Mouse (Mus musculus) inflammation-experienced regulatory T-cells, adult 6 months (primary cell): ENCODE data around the gene Tmem9b. TPM values are rescaled to one million over a fixed set of nuclear protein-coding genes. Genes with fewer than 3 reads are reported as not detected.

Experiments used
- ATAC-seq: one replicate; pipeline ENCODE4 v1.8.0; 2017
- polyA plus RNA-seq, 3 experiments: library from polyadenylated mRNA; unstranded; fragments of 100-300 nt; shearing (Covaris generic); gene quantifications; one replicate each; pipeline ENCODE4 v1.2.1; 2017

Gene Tmem9b
- polyA plus RNA-seq: 100 to 1,000 TPM; 103 to 142 (median 121) TPM

DNA sequence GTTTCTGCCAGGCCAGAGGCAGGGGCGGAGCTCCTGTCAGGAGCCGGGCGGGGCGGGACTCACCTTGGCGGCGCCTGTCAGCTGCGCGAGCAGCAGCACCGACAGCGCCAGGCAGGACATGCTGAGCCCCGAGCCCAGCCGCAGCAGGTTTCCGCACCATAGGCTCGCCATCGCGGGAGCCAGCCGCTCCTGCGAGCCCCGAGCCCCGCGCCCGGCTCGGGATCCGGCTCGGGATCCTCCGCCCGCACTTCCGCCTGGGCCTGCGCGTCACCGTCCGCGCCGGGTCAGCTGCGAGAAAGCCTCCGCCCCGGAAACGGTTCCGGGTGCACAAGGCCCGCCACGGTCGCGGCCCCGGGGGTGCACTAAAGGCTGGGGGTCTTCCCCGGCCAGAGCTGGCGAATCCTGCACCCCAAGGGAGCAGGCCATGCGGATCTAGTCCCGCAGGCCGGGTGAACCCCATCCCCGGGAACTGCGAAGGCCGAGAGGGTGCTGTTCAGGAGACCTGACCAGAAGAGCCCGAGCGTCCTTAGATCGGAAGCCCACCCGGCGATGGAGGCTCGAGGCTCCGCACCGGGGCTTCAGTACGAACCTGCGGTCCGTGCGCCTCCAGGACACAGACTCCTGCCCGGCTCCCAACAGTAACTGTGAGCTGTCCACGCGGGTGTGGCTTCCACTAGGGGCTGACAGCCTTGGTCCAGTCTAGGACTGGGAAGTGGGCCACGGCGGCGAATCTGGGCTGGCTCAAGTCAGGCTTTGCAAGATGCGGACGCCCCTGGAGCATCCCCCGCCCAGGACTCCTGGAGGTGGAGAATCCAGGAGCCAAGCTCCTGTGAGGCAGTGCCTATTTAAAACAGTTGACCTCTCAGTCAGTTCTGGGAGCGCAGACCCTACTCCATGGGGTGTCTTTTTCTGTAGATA is at the start of gene Tmem9b:
Tmem9b (minus strand) TSS at position 868 of the 918 bp plus-strand sequence.
- ATAC-seq: peak; percentile 91

DNA sequence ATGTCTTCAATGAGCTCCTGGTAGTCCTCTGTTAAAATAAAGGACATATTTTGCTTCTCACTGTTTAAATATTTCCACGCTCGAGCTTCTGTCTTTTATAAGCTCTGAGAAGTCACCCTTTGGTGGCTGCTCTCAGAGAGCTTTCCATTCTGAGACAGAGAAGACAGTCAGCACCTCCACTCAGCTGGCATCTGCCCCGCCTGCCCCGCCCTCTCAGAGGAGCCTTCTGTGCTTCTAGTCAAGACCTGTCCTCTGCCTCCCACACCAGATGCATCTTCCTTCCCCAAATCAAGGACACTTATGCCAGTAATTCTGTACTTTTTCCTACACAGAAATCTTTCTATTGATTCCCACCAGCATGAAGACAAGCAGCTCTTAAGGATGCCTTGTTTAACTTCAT is 48.0 kb upstream of the Tmem9b start:
- no peak for ATAC-seq

DNA sequence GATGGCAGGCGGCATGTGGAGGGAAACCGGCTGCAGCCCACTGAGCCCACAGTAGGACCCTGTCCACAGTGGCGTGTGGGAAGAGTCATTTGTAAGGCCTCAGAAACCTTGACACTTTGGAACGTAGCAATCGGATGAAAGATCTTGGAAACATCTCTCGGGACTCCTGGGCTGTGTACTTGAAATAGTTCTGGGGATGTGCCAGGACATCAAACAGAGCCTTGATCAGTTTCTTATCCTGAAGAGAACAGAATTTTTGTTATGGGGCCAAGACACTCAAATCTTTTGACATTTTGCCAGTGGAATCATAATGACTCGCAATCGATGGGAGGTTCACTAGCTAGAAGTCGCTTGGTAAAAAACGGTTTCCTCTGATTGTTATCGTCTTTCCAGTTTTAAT is 46.5 kb upstream of the Tmem9b start:
- no peak for ATAC-seq

DNA sequence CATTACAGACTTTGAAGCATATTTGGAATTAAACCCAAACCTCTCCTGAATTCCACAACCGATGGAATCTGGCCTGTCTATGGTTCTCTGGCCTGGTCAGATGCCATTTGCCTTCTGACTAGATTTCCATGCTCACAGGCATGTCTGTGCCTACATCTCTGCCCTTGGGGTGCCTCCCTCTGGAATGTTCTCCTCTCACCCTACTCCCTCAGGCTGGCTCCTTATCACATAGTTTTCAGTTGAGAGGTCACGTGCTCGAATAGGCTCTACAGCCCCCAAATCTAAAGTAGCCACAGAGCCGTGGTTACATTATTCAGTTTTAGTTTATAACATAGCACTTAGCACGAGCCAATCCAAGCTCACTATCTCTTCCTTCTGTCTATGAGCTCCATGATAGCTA is 42.9 kb upstream of the Tmem9b start:
- no peak for ATAC-seq

DNA sequence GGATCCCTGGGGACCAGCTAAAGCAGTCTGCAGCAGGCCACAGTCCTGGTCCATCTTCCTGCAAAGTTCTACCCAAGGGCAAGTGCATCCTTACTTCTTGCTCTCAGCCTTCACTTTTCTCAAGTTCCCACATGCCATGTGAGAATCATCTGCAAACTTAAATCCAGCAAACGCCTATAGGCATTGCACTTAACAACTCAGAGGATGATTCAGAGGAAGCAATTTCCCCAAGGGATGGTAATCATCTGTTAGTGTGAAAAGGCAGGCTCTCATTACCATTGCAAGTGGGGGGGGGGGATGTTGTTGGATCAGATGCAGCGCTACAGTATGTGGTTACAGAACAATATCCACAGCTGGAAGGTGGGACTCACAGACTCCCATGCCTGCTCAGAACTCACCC is 41.9 kb upstream of the Tmem9b start:
- ATAC-seq: no peak

DNA sequence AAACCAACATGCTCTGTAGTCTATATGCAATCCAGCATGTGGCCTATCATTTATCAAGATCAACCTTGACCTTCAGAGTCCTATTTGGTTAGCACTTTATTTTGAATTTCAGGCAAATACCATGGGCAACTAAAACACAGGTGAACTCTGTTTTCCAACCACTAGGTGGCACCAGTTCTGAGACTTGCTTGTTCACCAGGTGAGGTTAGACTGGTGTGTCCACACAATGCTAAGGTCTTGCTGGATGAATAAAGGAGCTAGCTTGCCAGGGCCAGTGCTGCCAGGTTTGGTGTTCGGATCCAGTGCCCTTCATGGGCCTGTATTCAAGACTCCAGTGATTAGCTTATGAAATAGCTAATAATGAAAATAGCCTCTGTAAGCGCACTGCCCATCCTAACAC is 40.1 kb upstream of the Tmem9b start:
- peak; percentile 75 for ATAC-seq

DNA sequence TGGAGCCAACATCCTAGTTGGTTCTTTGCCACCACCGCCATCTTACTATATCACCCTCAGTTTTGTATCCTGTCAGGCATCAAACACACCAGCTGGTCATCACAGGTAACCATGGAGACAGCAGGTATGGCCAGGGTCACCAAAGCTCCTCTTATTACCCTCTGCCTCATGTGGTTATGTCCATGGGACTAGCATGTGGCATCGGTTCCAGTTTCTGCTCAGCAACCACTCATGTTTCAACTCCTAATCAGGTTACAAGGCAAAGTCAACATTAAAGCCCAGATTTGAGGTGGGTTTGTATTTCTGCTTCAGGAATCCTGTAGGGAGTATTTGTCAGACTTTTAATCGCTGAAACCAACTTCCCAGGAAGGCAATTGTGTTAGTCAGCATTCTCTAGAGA is 38.1 kb upstream of the Tmem9b start:
- no peak for ATAC-seq

DNA sequence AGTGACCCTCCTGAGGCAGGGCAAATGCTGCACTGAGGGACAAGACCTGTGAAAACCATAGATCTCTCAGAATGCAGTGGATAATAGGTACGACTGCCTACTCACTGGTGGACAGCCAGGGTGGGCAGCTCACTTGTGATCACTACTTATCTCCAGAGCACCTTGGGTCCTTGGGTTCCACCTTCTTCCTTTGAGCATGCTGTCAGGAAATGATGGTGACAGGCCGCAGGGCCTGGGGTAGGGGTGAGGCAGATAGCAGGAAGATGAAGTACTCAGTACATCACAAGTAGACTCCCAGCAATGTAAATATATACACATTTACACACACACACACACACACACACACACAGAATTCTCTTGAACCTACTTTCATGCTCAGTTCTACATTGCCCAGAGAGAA is 35.2 kb upstream of the Tmem9b start:
- ATAC-seq: no peak

DNA sequence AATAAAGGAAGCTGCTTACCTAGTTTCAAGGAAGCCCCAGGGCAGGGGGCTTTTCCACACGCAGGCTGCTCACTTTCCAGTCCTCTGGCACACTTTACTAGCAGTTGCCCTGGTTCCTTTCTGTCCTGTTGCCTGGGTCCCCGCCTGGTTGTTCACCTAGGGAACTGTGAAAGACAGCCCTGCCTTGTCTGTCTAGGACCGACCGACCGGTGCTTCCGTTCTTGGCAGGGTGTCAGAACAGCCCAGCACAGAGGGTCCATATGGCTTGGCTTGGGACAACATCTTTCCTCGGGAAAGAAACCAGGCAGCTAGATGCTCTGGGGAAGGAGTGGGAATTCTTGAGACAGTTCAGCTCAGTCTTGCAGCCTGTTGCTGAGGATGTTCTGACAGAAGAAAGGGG is 30.6 kb upstream of the Tmem9b start:
- no peak for ATAC-seq

DNA sequence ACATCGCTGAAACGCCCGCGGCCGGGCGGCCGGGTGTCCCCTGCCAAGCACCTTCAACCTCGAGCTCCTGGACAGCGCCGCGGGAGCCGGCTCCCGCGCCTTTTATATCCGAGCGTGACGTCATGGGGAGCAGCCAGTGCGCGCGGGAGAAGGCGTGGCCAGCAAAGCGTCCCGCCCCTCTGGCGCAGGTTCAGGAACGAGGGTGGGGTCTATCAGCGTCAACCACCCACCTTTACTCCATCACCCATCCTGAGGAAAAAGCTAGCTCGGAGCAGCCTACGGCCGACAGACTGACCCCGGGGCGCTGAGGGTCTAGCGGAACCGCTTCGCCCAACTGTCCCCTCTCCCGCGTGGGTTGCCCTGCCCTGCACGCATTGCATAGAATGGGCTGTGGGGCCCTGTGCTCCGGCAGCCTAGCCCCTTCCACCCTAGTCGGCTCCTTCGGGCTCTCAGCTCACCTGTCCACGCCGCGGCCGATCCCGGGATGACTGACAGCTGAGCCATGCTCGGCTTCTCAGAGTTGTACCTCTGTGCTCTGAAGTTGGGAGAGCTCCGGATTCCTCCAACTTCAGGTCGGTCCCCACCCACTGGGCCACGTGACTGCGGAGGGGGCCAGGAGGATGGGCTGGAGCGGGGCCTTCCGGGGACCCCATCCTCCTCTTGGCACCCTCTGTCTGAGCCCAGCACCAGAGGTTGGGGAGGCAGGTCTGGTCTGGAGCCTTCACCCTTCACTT is 29.0 kb upstream of the Tmem9b start, which contains the start of gene Nrip3:
Nrip3 (minus strand) TSS at position 556 of the 734 bp plus-strand sequence.
- peak; percentile 75 for ATAC-seq

DNA sequence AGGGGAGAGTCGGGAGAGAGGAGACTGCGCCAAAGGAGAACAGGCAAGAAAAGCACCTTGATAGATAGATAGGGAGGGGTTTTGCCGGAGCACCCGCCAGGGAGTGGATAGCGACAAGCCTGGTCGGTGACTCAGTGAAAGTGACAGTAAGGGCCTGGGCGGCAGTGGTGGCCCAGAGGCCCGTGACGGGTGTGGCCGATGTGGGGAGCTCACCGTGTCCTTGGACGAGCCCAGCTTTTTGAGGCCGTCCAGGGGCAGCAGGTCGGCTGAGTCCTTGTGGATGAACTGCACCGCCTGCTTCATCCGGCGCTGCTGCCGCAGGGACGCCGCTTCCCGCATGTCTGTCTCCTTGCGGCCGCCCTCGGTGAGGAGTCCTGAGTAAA is 28.4 kb upstream of the Tmem9b start:
- peak; percentile 47 for ATAC-seq

DNA sequence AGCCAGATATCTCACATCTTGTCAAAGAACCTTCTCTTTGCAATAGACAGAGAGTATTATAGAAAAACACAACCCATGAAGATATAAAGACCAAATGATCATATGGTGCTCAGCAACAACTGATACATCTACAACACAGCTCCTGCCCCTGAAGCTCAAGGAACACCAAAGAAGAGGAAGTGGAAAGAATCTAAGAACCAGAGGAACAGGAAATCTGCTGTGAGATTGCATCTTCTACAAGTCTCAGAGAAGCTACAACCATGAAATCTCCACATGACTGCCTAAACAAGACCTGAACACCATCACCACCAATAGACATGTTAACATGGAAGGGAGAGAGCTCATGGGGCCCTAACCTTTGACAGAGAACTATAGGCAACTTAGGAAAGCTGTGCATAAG is 19.6 kb upstream of the Tmem9b start:
- ATAC-seq: no peak

DNA sequence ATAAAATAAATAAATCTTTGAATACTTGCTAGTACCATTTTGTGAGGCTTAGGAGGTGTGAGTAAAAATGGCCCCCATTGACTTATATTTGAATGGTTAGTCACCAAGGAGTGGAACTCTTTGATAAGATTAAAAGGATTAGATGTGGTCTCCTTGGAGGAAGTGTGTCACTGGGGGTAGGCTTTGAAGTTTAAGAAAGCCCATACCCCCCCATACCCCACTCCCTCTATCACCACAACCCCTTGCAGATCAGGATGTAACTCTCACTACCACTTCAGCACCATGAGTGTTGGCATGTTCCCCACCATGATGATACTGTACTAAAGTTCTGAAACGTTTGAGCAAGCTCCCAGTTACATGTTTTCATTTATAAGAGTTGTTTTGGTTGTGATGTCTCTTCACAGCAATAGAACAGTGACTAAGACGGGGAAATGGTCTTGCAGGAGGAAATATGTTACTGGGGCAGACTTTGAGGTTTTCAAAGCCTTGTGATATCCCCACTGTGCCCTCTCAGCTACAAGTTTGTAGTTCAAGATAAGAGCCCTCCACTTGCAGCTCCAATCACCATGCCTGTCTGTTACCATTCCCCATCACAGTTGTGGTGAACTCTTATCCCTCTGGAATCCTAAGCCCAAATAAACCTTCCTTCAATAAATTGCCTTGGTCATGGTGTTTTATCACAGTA is 16.2 kb upstream of the Tmem9b start:
- no peak for ATAC-seq

DNA sequence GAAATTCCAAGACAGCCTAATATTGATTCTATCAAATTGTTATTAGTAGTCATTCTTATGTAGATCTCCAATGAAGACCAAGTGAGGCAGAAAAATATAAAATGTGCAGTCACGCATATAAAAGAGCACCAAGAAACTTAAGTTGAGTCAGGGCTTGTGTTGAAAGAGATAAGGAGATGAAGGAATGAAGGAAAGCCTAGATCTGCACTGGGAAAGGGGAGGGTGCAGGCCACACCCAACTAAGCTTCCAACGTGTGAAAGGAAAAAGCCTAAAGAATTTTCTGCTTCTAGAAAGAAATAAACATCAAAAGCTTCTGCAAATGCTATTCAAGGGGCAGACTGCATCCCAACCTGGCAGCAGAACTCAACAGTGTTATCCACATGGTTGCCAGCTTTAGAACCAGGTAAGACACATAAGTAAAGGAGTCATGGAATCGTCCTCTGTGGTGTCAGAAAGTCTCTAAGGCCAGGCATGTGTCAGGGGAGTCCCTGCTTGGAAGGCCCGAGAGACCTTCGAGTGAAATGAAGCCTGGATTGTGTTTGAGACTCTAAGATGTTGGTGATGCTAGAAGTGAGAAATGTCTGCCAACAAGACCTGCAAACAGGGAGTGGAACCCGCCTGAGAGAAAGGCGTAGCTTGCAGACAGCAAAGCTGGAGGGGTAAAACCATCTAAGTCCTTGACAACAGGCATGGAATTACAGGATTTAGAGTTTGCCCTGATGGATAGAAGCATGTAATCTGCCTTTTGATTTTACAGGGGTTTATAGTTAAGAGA is 15.1 kb upstream of the Tmem9b start:
- no peak for ATAC-seq

DNA sequence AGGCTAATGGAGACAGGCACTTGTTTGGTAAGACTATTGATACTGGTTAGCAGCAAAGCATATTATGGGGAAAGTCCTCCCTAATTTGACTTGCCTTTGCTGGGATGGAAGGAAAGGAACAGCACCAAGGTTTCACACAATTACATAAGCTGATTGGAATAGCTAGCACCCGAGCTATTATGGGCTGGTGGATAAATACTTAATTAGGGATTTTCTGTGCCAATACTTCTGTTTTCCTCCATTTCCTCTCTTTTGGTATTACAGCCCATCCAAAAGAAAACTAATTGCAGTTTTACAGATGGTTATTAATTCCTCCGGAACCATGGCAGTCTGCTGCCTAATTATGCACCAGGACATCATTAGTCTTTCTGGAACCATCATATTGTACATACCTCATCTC is 11.3 kb upstream of the Tmem9b start:
- ATAC-seq: no peak

DNA sequence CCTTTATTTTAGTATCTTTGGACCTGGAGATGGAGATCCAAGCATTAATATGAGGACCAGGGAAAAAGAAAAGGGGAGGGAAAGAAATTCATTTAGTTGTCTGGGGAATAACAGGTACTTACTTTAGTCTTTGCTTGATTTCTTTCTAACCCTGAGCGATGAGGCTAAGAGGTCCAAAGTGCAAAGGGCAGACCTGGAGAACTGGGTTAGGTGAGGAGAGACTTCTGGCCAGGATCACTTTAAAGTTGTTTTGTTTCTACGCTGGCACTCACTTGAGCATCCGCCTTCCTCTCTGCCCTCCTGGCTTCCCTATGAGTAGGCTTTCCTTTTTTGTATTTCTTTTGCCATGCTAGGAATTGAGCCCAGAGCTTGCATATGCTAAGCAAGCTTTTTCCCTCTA is 3.6 kb upstream of the Tmem9b start:
- ATAC-seq: no peak

DNA sequence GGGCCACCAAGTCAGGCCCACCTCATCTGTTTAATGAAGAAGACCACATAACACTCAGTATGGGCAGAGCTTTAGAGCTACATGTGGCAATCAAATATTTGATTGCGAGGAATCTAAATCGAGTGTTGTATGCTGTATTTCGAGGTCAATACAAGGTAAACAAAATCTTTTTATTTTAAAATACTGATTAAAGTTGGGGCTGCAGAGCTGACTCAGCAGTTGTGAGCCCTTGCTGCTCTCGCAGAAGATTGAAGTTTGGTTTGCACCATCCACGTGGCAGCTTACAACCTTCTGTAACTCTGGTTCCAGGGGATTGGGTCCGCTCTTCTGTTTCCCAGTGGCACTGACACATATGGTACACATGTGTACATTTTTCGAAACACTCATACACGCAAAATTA is 1.4 kb upstream of the Tmem9b start:
- ATAC-seq: no peak

DNA sequence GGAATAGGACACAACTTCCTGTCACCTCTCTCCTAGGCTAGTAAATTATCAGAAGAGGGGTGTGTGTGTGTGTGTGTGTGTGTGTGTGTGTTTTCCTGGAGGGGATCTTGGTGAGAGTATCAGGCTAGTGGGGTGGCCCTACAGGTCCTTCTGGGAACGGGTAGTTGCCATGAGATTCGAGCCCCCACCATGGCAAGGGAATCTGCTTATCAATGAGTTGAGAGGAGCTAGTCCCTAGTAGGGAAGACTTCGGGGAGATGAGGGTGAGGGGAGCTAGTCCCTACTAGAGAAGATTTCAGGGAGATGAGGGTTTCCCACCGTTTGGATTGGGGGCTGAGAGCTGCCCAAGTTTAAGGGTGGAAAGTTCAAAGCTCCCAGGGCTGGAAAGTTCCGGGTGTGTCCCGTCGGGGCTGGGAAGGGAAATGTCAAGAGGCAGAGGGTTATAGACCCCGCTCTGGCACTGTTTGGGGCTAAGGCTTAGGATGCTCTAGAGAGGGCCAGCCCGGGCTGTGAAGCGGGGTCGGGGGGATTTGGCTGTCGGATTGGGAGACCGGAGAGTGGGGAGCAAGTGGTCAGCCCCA is 1.2 kb downstream of the Tmem9b start:
- peak; percentile 29 for ATAC-seq

DNA sequence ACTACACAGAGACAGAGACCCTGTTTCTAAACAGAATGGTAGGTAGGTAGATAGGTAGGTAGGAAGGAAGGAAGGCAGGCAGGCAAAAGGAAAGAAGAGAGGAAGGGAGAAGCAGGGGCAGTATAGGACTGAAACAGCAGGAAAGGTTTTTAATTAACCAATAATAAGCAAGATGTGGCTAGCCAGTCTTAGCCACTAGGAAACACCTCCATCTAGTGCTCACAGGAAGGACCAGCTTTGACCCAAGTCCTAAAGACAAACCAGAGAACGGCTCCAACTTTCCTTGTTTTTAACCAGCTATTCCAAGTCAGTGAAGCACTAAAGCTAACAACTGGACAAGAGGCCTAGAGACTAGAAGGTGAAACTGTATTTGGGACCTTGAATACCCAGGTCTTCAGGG is 4.9 kb downstream of the Tmem9b start:
- no peak for ATAC-seq

DNA sequence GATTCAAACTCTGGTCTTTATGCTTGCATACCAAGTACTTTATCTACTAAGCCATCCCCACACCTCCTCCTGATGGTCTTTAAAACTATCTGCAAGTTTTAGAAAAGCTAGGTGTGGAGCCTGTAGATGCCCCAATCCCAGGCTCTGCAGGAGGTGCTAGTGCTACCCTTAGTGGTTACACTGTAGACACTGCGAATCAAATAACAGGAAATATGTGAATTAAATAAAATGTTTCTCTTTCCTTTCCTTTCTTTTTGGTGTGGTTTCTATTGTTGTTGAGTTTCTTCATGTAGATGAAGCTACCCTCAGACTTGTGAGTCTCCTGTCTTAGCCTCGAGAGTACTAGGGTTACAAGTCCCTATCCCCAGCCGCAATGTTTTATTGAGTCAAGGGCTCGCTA is 11.0 kb downstream of the Tmem9b start:
- peak; percentile 76 for ATAC-seq

DNA sequence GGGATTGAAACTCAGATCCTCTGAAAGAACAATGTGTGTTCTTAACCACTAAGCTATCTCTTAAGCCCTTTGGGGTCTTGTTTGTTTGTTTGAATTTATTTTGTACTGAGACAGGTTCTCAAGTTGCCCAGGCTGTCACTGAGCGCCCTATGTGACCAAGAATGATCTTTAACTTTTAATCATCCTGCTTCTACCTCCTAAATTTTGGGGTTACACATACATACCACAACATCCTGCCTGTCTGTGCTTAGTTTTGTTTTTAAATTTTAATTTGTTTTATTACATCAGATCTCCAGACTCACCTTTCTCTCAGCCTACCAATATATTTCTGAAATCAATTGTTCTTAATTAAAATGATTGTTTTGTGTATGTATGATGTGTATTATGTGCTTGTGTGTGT is 11.6 kb downstream of the Tmem9b start:
- peak; percentile 68 for ATAC-seq

DNA sequence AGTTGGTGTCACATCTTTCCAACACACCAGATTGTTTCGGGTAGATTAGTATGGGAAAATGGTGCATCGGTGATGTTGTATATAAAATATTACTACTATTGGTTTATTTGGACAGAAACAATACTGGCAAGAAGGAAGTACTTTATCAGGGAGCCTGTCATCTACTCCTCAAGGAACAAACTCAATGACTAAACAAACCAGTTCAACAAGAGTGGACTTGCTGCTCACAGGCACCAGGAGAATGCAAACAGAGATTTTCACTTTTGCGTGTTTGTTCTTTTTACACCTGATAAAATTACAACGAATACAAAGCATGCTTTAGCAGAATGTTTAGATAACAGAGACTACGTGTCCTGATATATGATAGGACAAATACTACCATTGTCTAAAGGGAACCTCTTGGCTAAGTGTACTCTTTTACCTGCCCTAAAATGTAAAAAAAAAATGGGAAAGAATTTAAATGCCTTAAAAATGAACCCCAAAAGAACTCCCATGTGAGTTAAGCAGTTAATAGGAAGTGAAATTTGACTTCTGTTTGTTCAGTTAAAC is 12.8 kb downstream of the Tmem9b start:
- ATAC-seq: no peak
